Mouse (Mus musculus): ENCODE data around the gene Hoxb2. TPM values are rescaled to one million over a fixed set of nuclear protein-coding genes. Genes with fewer than 3 reads are reported as not detected.

The Hoxb2 gene
- polyA plus RNA-seq, 1 experiment from 2014 or later, result 49.9 TPM

- ATAC-seq (ENCODE audit: low FRiP score, low TSS enrichment), result peak; percentile 29; the same call in 1 of the 2 replicates
- Histone ChIP-seq H3K36me3 (ENCODE audit: control insufficient read depth, insufficient read depth, low read length) (peaks cover 31% of the 10 kb centered on the region), H3K27me3 (ENCODE audit: control insufficient read depth, insufficient read depth, low read length) (no peaks in the 10 kb centered on the region), H3K9me3 (ENCODE audit: control insufficient read depth, low read length) (no peaks in the 10 kb centered on the region), H3K4me1 (ENCODE audit: control insufficient read depth, insufficient read depth, low read length) (peaks cover 46% of the 10 kb centered on the region), H3K4me2 (replicated peaks; ENCODE audit: low read depth, low read length) (peak overlapping the region; percentile 95), H3K4me3 (ENCODE audit: low read length) (peak overlapping the region; percentile 53), H3K9ac (ENCODE audit: low read depth, low read length) (peak overlapping the region; percentile 99), H3K27ac (ENCODE audit: low read depth, low read length) (peak overlapping the region; percentile 100)
- 7% methylated on average over 7 of the region's 7 CpGs for WGBS
Measured at GRCm38 (mm10) chr11:96306183-96306907, 44.0 kb upstream of the Hoxb2 start.

- H3K9ac ChIP-seq (ENCODE audit: low read depth, low read length), result peak overlapping the region; percentile 99
- peak; percentile 88 for ATAC-seq (ENCODE audit: low FRiP score, low TSS enrichment)
- peaks cover 26% of the 10 kb centered on the region for H3K36me3 ChIP-seq (ENCODE audit: control insufficient read depth, insufficient read depth, low read length)
- peaks cover 43% of the 10 kb centered on the region for H3K4me1 ChIP-seq (ENCODE audit: control insufficient read depth, insufficient read depth, low read length)
- no peaks in the 10 kb centered on the region for H3K9me3 ChIP-seq (ENCODE audit: control insufficient read depth, low read length)
- 4% methylated on average over 13 of the region's 13 CpGs for WGBS
- no peaks in the 10 kb centered on the region for H3K27me3 ChIP-seq (ENCODE audit: control insufficient read depth, insufficient read depth, low read length)
- peak overlapping the region; percentile 53 for H3K4me3 ChIP-seq (ENCODE audit: low read length)
- H3K27ac ChIP-seq (ENCODE audit: low read depth, low read length), result peak overlapping the region; percentile 100
- H3K4me2 ChIP-seq (replicated peaks; ENCODE audit: low read depth, low read length), result peak overlapping the region; percentile 95
Measured at GRCm38 (mm10) chr11:96306908-96307269, 43.4 kb upstream of the Hoxb2 start.

- whole genome bisulfite sequencing, result 8% methylated on average over 4 of the region's 4 CpGs
- Histone ChIP-seq H3K9ac (ENCODE audit: low read depth, low read length) (peak overlapping the region; percentile 99), H3K27ac (ENCODE audit: low read depth, low read length) (peak overlapping the region; percentile 100), H3K4me1 (ENCODE audit: control insufficient read depth, insufficient read depth, low read length) (peaks cover 46% of the 10 kb centered on the region), H3K9me3 (ENCODE audit: control insufficient read depth, low read length) (no peaks in the 10 kb centered on the region), H3K4me3 (ENCODE audit: low read length) (peak overlapping the region; percentile 53), H3K36me3 (ENCODE audit: control insufficient read depth, insufficient read depth, low read length) (peaks cover 16% of the 10 kb centered on the region), H3K27me3 (ENCODE audit: control insufficient read depth, insufficient read depth, low read length) (no peaks in the 10 kb centered on the region), H3K4me2 (replicated peaks; ENCODE audit: low read depth, low read length) (peak overlapping the region; percentile 95)
- ATAC-seq (ENCODE audit: low FRiP score, low TSS enrichment), result no peak
Measured at GRCm38 (mm10) chr11:96308763-96309162, 41.6 kb upstream of the Hoxb2 start.

GRCm38 (mm10) chr11:96309288-96309687 is 41.0 kb upstream of the Hoxb2 start:
- 2% methylated on average over 4 of the region's 4 CpGs for WGBS
- H3K9ac ChIP-seq (ENCODE audit: low read depth, low read length), result peak overlapping the region; percentile 99
- H3K4me3 ChIP-seq (ENCODE audit: low read length), result peak overlapping the region; percentile 53
- H3K27ac ChIP-seq (ENCODE audit: low read depth, low read length), result peak overlapping the region; percentile 100
- peak; percentile 17; the same call in 1 of the 2 replicates for ATAC-seq (ENCODE audit: low FRiP score, low TSS enrichment)
- peaks cover 15% of the 10 kb centered on the region for H3K36me3 ChIP-seq (ENCODE audit: control insufficient read depth, insufficient read depth, low read length)
- H3K27me3 ChIP-seq (ENCODE audit: control insufficient read depth, insufficient read depth, low read length), result no peaks in the 10 kb centered on the region
- H3K4me1 ChIP-seq (ENCODE audit: control insufficient read depth, insufficient read depth, low read length), result peaks cover 45% of the 10 kb centered on the region
- peak overlapping the region; percentile 95 for H3K4me2 ChIP-seq (replicated peaks; ENCODE audit: low read depth, low read length)
- H3K9me3 ChIP-seq (ENCODE audit: control insufficient read depth, low read length), result no peaks in the 10 kb centered on the region

GRCm38 (mm10) chr11:96310183-96310938 is 40.0 kb upstream of the Hoxb2 start:
- H3K36me3 ChIP-seq (ENCODE audit: control insufficient read depth, insufficient read depth, low read length), result peaks cover 8% of the 10 kb centered on the region
- peak overlapping the region; percentile 95 for H3K4me2 ChIP-seq (replicated peaks; ENCODE audit: low read depth, low read length)
- H3K27ac ChIP-seq (ENCODE audit: low read depth, low read length), result peak overlapping the region; percentile 100
- peaks cover 40% of the 10 kb centered on the region for H3K4me1 ChIP-seq (ENCODE audit: control insufficient read depth, insufficient read depth, low read length)
- peak overlapping the region; percentile 99 for H3K9ac ChIP-seq (ENCODE audit: low read depth, low read length)
- no peak for ATAC-seq (ENCODE audit: low FRiP score, low TSS enrichment)
- 6% methylated on average over 20 of the region's 20 CpGs for WGBS
- no peaks in the 10 kb centered on the region for H3K27me3 ChIP-seq (ENCODE audit: control insufficient read depth, insufficient read depth, low read length)
- H3K9me3 ChIP-seq (ENCODE audit: control insufficient read depth, low read length), result no peaks in the 10 kb centered on the region
- peak overlapping the region; percentile 53 for H3K4me3 ChIP-seq (ENCODE audit: low read length)

DNA sequence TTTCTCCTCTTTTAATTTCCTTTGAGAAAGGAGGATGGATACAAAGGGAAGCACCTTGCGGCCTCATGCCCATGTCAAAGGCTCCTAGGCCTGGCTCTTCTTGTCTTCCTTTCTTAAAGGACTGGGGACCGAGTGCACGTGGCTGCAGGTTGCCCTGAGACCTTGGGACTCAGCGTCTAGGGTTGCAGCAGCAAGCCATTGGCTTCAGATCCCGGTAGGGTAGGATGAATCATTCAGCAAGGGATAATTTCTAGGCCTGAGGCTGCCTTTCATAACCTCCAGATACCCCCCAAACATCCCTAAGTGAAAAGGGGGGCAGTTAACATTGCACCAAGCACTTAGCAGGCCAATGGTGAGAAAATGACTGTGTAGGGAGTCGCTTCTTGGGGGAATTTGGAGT is 39.2 kb upstream of the Hoxb2 start:
- H3K27me3 ChIP-seq (ENCODE audit: control insufficient read depth, insufficient read depth, low read length), result no peaks in the 10 kb centered on the region
- peaks cover 40% of the 10 kb centered on the region for H3K4me1 ChIP-seq (ENCODE audit: control insufficient read depth, insufficient read depth, low read length)
- ATAC-seq (ENCODE audit: low FRiP score, low TSS enrichment), result no peak
- 9% methylated on average over 6 of the region's 6 CpGs for WGBS
- H3K4me3 ChIP-seq (ENCODE audit: low read length), result peak overlapping the region; percentile 53
- peak overlapping the region; percentile 95 for H3K4me2 ChIP-seq (replicated peaks; ENCODE audit: low read depth, low read length)
- H3K9me3 ChIP-seq (ENCODE audit: control insufficient read depth, low read length), result no peaks in the 10 kb centered on the region
- H3K27ac ChIP-seq (ENCODE audit: low read depth, low read length), result peak overlapping the region; percentile 100
- peaks cover 1% of the 10 kb centered on the region; the same call in 1 of the 2 replicates for H3K36me3 ChIP-seq (ENCODE audit: control insufficient read depth, insufficient read depth, low read length)
- H3K9ac ChIP-seq (ENCODE audit: low read depth, low read length), result peak overlapping the region; percentile 99

- Histone ChIP-seq H3K4me2 (replicated peaks; ENCODE audit: low read depth, low read length) (peak overlapping the region; percentile 95), H3K4me1 (ENCODE audit: control insufficient read depth, insufficient read depth, low read length) (peaks cover 43% of the 10 kb centered on the region), H3K9me3 (ENCODE audit: control insufficient read depth, low read length) (no peaks in the 10 kb centered on the region), H3K4me3 (ENCODE audit: low read length) (peak overlapping the region; percentile 53), H3K27ac (ENCODE audit: low read depth, low read length) (peak overlapping the region; percentile 100), H3K27me3 (ENCODE audit: control insufficient read depth, insufficient read depth, low read length) (no peaks in the 10 kb centered on the region), H3K9ac (ENCODE audit: low read depth, low read length) (peak overlapping the region; percentile 99), H3K36me3 (ENCODE audit: control insufficient read depth, insufficient read depth, low read length) (no peaks in the 10 kb centered on the region; the same call in 1 of the 2 replicates)
- under 1% methylated on average over 31 of the region's 31 CpGs for WGBS
- peak; percentile 50 for ATAC-seq (ENCODE audit: low FRiP score, low TSS enrichment)
Measured at GRCm38 (mm10) chr11:96311520-96312417, 38.6 kb upstream of the Hoxb2 start.

DNA sequence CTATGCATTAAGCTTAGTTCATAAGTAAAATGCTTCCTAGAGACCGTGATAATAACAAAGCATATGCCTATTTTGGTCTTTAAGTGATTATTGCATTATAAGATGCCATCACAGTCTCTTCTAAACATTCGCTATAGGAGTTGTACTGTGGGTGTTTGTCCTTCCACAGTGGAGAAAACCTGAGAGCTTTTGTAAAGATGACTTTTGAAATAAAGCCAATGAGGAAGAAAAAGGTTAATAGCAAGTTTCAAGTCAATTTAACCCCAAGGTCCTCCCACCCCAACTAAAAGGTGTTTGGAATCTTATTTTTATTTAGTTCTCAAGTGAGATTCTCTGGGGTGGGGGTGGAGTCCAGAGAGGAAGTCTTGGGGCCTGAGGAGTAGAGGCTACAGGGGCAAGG is 37.2 kb upstream of the Hoxb2 start:
- Histone ChIP-seq H3K27ac (ENCODE audit: low read depth, low read length) (peak overlapping the region; percentile 100), H3K4me2 (replicated peaks; ENCODE audit: low read depth, low read length) (peak overlapping the region; percentile 95), H3K27me3 (ENCODE audit: control insufficient read depth, insufficient read depth, low read length) (no peaks in the 10 kb centered on the region), H3K4me3 (ENCODE audit: low read length) (peak overlapping the region; percentile 53), H3K4me1 (ENCODE audit: control insufficient read depth, insufficient read depth, low read length) (peaks cover 48% of the 10 kb centered on the region), H3K36me3 (ENCODE audit: control insufficient read depth, insufficient read depth, low read length) (no peaks in the 10 kb centered on the region; the same call in 1 of the 2 replicates), H3K9ac (ENCODE audit: low read depth, low read length) (peak overlapping the region; percentile 99), H3K9me3 (ENCODE audit: control insufficient read depth, low read length) (no peaks in the 10 kb centered on the region)
- 24% methylated on average over 2 of the region's 2 CpGs for WGBS
- ATAC-seq (ENCODE audit: low FRiP score, low TSS enrichment), result no peak
